Mouse (Mus musculus) stomach, embryonic 16.5 days (tissue): Measurements from ENCODE around the gene Aldh9a1. TPM values are rescaled to one million over a fixed set of nuclear protein-coding genes. Genes with fewer than 3 reads are reported as not detected.
A peak's percentile ranks its signal among the peaks of the same experiment; 100 is the strongest.
"Not testable (repeated sequence)": the region's sequence is repeated elsewhere in the genome, so short reads cannot be mapped to it uniquely, and the experiment has no call there.

Experiments
- ATAC-seq: fragments of 200-750 bp; cut with Nextera tagmentation; 2 replicates; pipeline ENCODE4 v1.8.0; 2017; ENCODE audit warnings: moderate number of reproducible peaks, moderate TSS enrichment; ENCODE audit not compliant: insufficient read depth, low FRiP score
- H3K27ac ChIP-seq: fragments of 300-500 bp; sonication (generic); 2 replicates; pipeline ENCODE4 v1.5.1; 2014; ENCODE audit warnings: low read length
- H3K27me3 ChIP-seq: fragments of 300-500 bp; sonication (generic); 2 replicates; pipeline ENCODE4 v1.6.1; 2014; ENCODE audit warnings: low read length, control low read depth, mixed read lengths; ENCODE audit not compliant: control insufficient read depth, insufficient read depth
- H3K36me3 ChIP-seq: fragments of 300-500 bp; sonication (generic); 2 replicates; pipeline ENCODE4 v1.6.1; 2014; ENCODE audit warnings: low read length; ENCODE audit not compliant: control insufficient read depth, insufficient read depth
- H3K4me1 ChIP-seq: fragments of 300-500 bp; sonication (generic); 2 replicates; pipeline ENCODE4 v1.6.1; 2014; ENCODE audit warnings: low read length, control low read depth, mixed read lengths; ENCODE audit not compliant: control insufficient read depth, insufficient read depth
- H3K4me2 ChIP-seq: fragments of 300-500 bp; sonication (generic); 2 replicates; pipeline ENCODE4 v1.6.1; 2014; ENCODE audit warnings: low read depth, low read length, mixed read lengths
- H3K4me3 ChIP-seq: fragments of 300-500 bp; sonication (generic); replicated peaks from 2 replicates; pipeline ENCODE4 v1.5.1; 2014; ENCODE audit warnings: mild to moderate bottlenecking, low read length
- H3K9ac ChIP-seq: fragments of 300-500 bp; sonication (generic); 2 replicates; pipeline ENCODE4 v1.6.1; 2014; ENCODE audit warnings: low read length
- H3K9me3 ChIP-seq: fragments of 300-500 bp; sonication (generic); replicated peaks from 2 replicates; pipeline ENCODE4 v1.6.1; 2016; ENCODE audit warnings: low read length, control low read depth; ENCODE audit not compliant: control insufficient read depth
- WGBS: fragments of 180-500 bp; shearing (Covaris S2); extraction: QIAGEN DNeasy Blood & Tissue Kit; methylation state at CpG from one replicate; pipeline ENCODE4 v1.1.7; 2014; 5-methylcytosine and 5-hydroxymethylcytosine counted together
- polyA plus RNA-seq: library from polyadenylated mRNA; unstranded; fragments of >200 nt; fragmentation: Nextera tagmentation; extraction: Ambion mirVana; gene quantifications from 2 replicates; pipeline ENCODE4 v1.2.1, GENCODE M21; 2015

Aldh9a1 gene
- polyA plus RNA-seq, 1 experiment from 2014 or later = 84.8 TPM

GRCm38 (mm10) chr1:167342831-167343230 is 7.0 kb upstream of the Aldh9a1 start:
- Histone ChIP-seq H3K9ac (no peak overlapping the region), H3K9me3 (no peaks in the 10 kb centered on the region), H3K27ac (no peak overlapping the region), H3K4me2 (no peak overlapping the region), H3K4me1 (no peaks in the 10 kb centered on the region), H3K4me3 (no peak overlapping the region), H3K27me3 (peaks cover 3% of the 10 kb centered on the region; the same call in 1 of the 2 replicates), H3K36me3 (no peaks in the 10 kb centered on the region)
- no peak for ATAC-seq
- 89% methylated on average over 10 of the region's 10 CpGs for WGBS

GRCm38 (mm10) chr1:167345994-167346520 is 3.7 kb upstream of the Aldh9a1 start:
- H3K4me1 ChIP-seq, H3K27me3 ChIP-seq, ATAC-seq, H3K36me3 ChIP-seq, H3K4me2 ChIP-seq, H3K4me3 ChIP-seq, H3K9me3 ChIP-seq, H3K27ac ChIP-seq, H3K9ac ChIP-seq: not testable (repeated sequence)
- 85% methylated on average over 10 of the region's 10 CpGs for WGBS

- H3K4me2 ChIP-seq = peak overlapping the region; percentile 80
These were observed 585 bp upstream of the Aldh9a1 start for GRCm38 (mm10) chr1:167349206-167349605.

GRCm38 (mm10) chr1:167350597-167351415 is 1.0 kb downstream of the Aldh9a1 start:
- H3K36me3 ChIP-seq = peaks cover 6% of the 10 kb centered on the region; the same call in 1 of the 2 replicates
- ATAC-seq = no peak
- no peaks in the 10 kb centered on the region for H3K9me3 ChIP-seq
- peaks cover 8% of the 10 kb centered on the region; the same call in 1 of the 2 replicates for H3K4me1 ChIP-seq
- peak overlapping the region; percentile 88 for H3K9ac ChIP-seq
- peak overlapping the region; percentile 84 for H3K4me3 ChIP-seq
- WGBS = 27% methylated on average over 13 of the region's 13 CpGs
- H3K27me3 ChIP-seq = no peaks in the 10 kb centered on the region
- H3K4me2 ChIP-seq = peak overlapping the region; percentile 80
- H3K27ac ChIP-seq = peak overlapping the region; percentile 82

More at GRCm38 (mm10) chr1:167349206-167349605, 585 bp upstream of the Aldh9a1 start:
- not testable (repeated sequence) for H3K27me3 ChIP-seq, H3K27ac ChIP-seq, H3K9ac ChIP-seq, ATAC-seq, H3K4me1 ChIP-seq, H3K9me3 ChIP-seq, H3K36me3 ChIP-seq
- 63% methylated on average over 3 of the region's 3 CpGs for WGBS
- H3K4me3 ChIP-seq = peak overlapping the region; percentile 84; the same call in 1 of the 2 replicates

GRCm38 (mm10) chr1:167352403-167352802 is 2.6 kb downstream of the Aldh9a1 start:
- no peak for ATAC-seq
- Histone ChIP-seq H3K27me3 (no peaks in the 10 kb centered on the region), H3K4me1 (peaks cover 8% of the 10 kb centered on the region; the same call in 1 of the 2 replicates), H3K4me3 (no peak overlapping the region), H3K9ac (no peak overlapping the region), H3K27ac (no peak overlapping the region), H3K9me3 (no peaks in the 10 kb centered on the region), H3K36me3 (peaks cover 9% of the 10 kb centered on the region; the same call in 1 of the 2 replicates), H3K4me2 (no peak overlapping the region)
- WGBS = 87% methylated on average over 14 of the region's 14 CpGs

- Histone ChIP-seq H3K27me3 (no peaks in the 10 kb centered on the region), H3K9ac (no peak overlapping the region), H3K4me3 (no peak overlapping the region), H3K9me3 (no peaks in the 10 kb centered on the region), H3K36me3 (peaks cover 11% of the 10 kb centered on the region; the same call in 1 of the 2 replicates), H3K27ac (no peak overlapping the region), H3K4me1 (no peaks in the 10 kb centered on the region), H3K4me2 (no peak overlapping the region)
- no peak for ATAC-seq
- 92% methylated on average over 9 of the region's 9 CpGs for WGBS
These were observed 7.6 kb downstream of the Aldh9a1 start for GRCm38 (mm10) chr1:167357387-167357786.

GRCm38 (mm10) chr1:167358731-167359130 is 8.9 kb downstream of the Aldh9a1 start:
- Histone ChIP-seq H3K4me1 (no peaks in the 10 kb centered on the region), H3K9ac (no peak overlapping the region), H3K4me3 (no peak overlapping the region), H3K27ac (no peak overlapping the region), H3K27me3 (no peaks in the 10 kb centered on the region), H3K36me3 (peaks cover 11% of the 10 kb centered on the region; the same call in 1 of the 2 replicates), H3K4me2 (no peak overlapping the region), H3K9me3 (no peaks in the 10 kb centered on the region)
- 85% methylated on average over 9 of the region's 9 CpGs for WGBS
- no peak for ATAC-seq

GRCm38 (mm10) chr1:167360268-167360667 is 10.5 kb downstream of the Aldh9a1 start:
- H3K27ac ChIP-seq = no peak overlapping the region
- H3K4me2 ChIP-seq = no peak overlapping the region
- 0 out of 2 replicates have a peak, but pooled peaks cover 8% of the 10 kb centered on the region for H3K36me3 ChIP-seq
- no peak overlapping the region for H3K9ac ChIP-seq
- ATAC-seq = no peak
- no peak overlapping the region for H3K4me3 ChIP-seq
- no peaks in the 10 kb centered on the region for H3K27me3 ChIP-seq
- no peaks in the 10 kb centered on the region for H3K4me1 ChIP-seq
- no peaks in the 10 kb centered on the region for H3K9me3 ChIP-seq
- WGBS = 86% methylated on average over 4 of the region's 4 CpGs

- 0 out of 2 replicates have a peak, but pooled peaks cover 4% of the 10 kb centered on the region for H3K36me3 ChIP-seq
- no peaks in the 10 kb centered on the region for H3K4me1 ChIP-seq
- no peaks in the 10 kb centered on the region for H3K9me3 ChIP-seq
- H3K9ac ChIP-seq = no peak overlapping the region
- 72% methylated on average over 4 of the region's 4 CpGs for WGBS
- no peak for ATAC-seq
- H3K4me2 ChIP-seq = no peak overlapping the region
- H3K27ac ChIP-seq = no peak overlapping the region
- no peaks in the 10 kb centered on the region for H3K27me3 ChIP-seq
- no peak overlapping the region for H3K4me3 ChIP-seq
These were observed 13.0 kb downstream of the Aldh9a1 start for GRCm38 (mm10) chr1:167362819-167363218.
